Mouse (Mus musculus) inflammation-experienced regulatory T-cells, adult 16 weeks (primary cell): ENCODE results near the gene Mpig6b. TPM values are rescaled to one million over a fixed set of nuclear protein-coding genes. Genes with fewer than 3 reads are reported as not detected.

Source experiments
- polyA plus RNA-seq: library from polyadenylated mRNA; unstranded; fragments of 100-300 nt; shearing (Covaris generic); gene quantifications from one replicate; pipeline ENCODE4 v1.2.1, GENCODE M21; 2017

The Mpig6b gene
- polyA plus RNA-seq, 1 experiment from 2014 or later = not detected

Other genes with a start within 250 kb of the Mpig6b start
- 38.5 TPM for gene Stk19, start 229.2 kb downstream of the Mpig6b start, polyA plus RNA-seq
- gene Dxo, start 229.2 kb downstream of the Mpig6b start, polyA plus RNA-seq = 96.4 TPM
- gene Skiv2l, start 216.0 kb downstream of the Mpig6b start, polyA plus RNA-seq = 169 TPM
- gene Nelfe, start 215.8 kb downstream of the Mpig6b start, polyA plus RNA-seq = 48.6 TPM
- gene Cfb, start 203.7 kb downstream of the Mpig6b start, polyA plus RNA-seq = 1.4 TPM
- 0.66 TPM for gene Zbtb12, start 186.7 kb downstream of the Mpig6b start, polyA plus RNA-seq
- gene Gm20547, start 184.1 kb downstream of the Mpig6b start, polyA plus RNA-seq = not detected
- gene C2, start 167.9 kb downstream of the Mpig6b start, polyA plus RNA-seq = 3.3 TPM
- 45.6 TPM for gene Ehmt2, start 167.7 kb downstream of the Mpig6b start, polyA plus RNA-seq
- gene Slc44a4, start 151.7 kb downstream of the Mpig6b start, polyA plus RNA-seq = not detected
- 107 TPM for gene Neu1, start 134.9 kb downstream of the Mpig6b start, polyA plus RNA-seq
- 15.1 TPM for gene Hspa1b, start 106.9 kb downstream of the Mpig6b start, polyA plus RNA-seq
- gene Gm20481, start 96.3 kb downstream of the Mpig6b start, polyA plus RNA-seq = not detected
- 4.3 TPM for gene Hspa1a, start 94.0 kb downstream of the Mpig6b start, polyA plus RNA-seq
- 0.13 TPM for gene Hspa1l, start 93.5 kb downstream of the Mpig6b start, polyA plus RNA-seq
- 60.3 TPM for gene Lsm2, start 84.3 kb downstream of the Mpig6b start, polyA plus RNA-seq
- gene Vars, start 65.2 kb downstream of the Mpig6b start, polyA plus RNA-seq = 276 TPM
- gene Vwa7, start 49.6 kb downstream of the Mpig6b start, polyA plus RNA-seq = 0.44 TPM
- 4.4 TPM for gene Sapcd1, start 38.2 kb downstream of the Mpig6b start, polyA plus RNA-seq
- 1.5 TPM for gene Msh5, start 19.4 kb downstream of the Mpig6b start, polyA plus RNA-seq
- 611 TPM for gene Clic1, start 16.2 kb downstream of the Mpig6b start, polyA plus RNA-seq
- 2.5 TPM for gene Ddah2, start 7.1 kb downstream of the Mpig6b start, polyA plus RNA-seq
- gene Ly6g6c, start 796 bp downstream of the Mpig6b start, polyA plus RNA-seq = not detected
- not detected for gene Ly6g6e, start 10.7 kb upstream of the Mpig6b start, polyA plus RNA-seq
- gene Ly6g6d, start 11.9 kb upstream of the Mpig6b start, polyA plus RNA-seq = not detected
- gene Ly6g6f, start 19.4 kb upstream of the Mpig6b start, polyA plus RNA-seq = not detected
- 86.4 TPM for gene Abhd16a, start 23.1 kb upstream of the Mpig6b start, polyA plus RNA-seq
- not detected for gene Ly6g5c, start 42.1 kb upstream of the Mpig6b start, polyA plus RNA-seq
- gene Ly6g5b, start 49.2 kb upstream of the Mpig6b start, polyA plus RNA-seq = 2.4 TPM
- gene Gpank1, start 55.3 kb upstream of the Mpig6b start, polyA plus RNA-seq = 62.3 TPM
- 279 TPM for gene Csnk2b, start 55.9 kb upstream of the Mpig6b start, polyA plus RNA-seq
- 5.5 TPM for gene D17H6S53E, start 60.2 kb upstream of the Mpig6b start, polyA plus RNA-seq
- gene Apom, start 65.9 kb upstream of the Mpig6b start, polyA plus RNA-seq = not detected
- 48.9 TPM for gene Bag6, start 69.0 kb upstream of the Mpig6b start, polyA plus RNA-seq
- gene Prrc2a, start 98.7 kb upstream of the Mpig6b start, polyA plus RNA-seq = 17.8 TPM
- gene Aif1, start 109.9 kb upstream of the Mpig6b start, polyA plus RNA-seq = 7.4 TPM
- 9.5 TPM for gene Lst1, start 122.3 kb upstream of the Mpig6b start, polyA plus RNA-seq
- 1,703 TPM for gene Ltb, start 128.3 kb upstream of the Mpig6b start, polyA plus RNA-seq
- gene Tnf, start 135.8 kb upstream of the Mpig6b start, polyA plus RNA-seq = 46.9 TPM
- gene Lta, start 139.2 kb upstream of the Mpig6b start, polyA plus RNA-seq = 140 TPM
- gene Gm16181, start 154.7 kb upstream of the Mpig6b start, polyA plus RNA-seq = 1.6 TPM
- 8.7 TPM for gene Atp6v1g2, start 167.5 kb upstream of the Mpig6b start, polyA plus RNA-seq
- 23.1 TPM for gene Nfkbil1, start 169.6 kb upstream of the Mpig6b start, polyA plus RNA-seq
- gene Ddx39b, start 175.6 kb upstream of the Mpig6b start, polyA plus RNA-seq = 257 TPM
- gene H2-D1, start 196.5 kb upstream of the Mpig6b start, polyA plus RNA-seq = 7,111 TPM